Mouse (Mus musculus) lung, adult 2 months (tissue): ENCODE measurements around the gene Dnase1l3. TPM values are rescaled to one million over a fixed set of nuclear protein-coding genes. Genes with fewer than 3 reads are reported as not detected.
"Not testable (repeated sequence)": the region's sequence is repeated elsewhere in the genome, so short reads cannot be mapped to it uniquely, and the experiment has no call there.

Source experiments
- DNase-seq: peaks from one replicate; pipeline ENCODE4 v3.0.0; 2022
- H3K4me1 ChIP-seq: fragments of 200-500 bp; 2 replicates; pipeline ENCODE4 v1.6.1; 2011; ENCODE audit warnings: low read length; ENCODE audit not compliant: control insufficient read depth, insufficient read depth
- H3K4me3 ChIP-seq: fragments of 200-500 bp; replicated peaks from 2 replicates; pipeline ENCODE3; 2011; ENCODE audit warnings: low read depth, mild to moderate bottlenecking, control low read depth, low read length; ENCODE audit errors: extremely low read depth
- CTCF ChIP-seq: fragments of 200-500 bp; IDR thresholded peaks from 2 replicates; pipeline ENCODE4 v1.5.1; 2011; ENCODE audit warnings: mild to moderate bottlenecking, low read length, control low read depth; ENCODE audit not compliant: insufficient read depth
- POLR2A ChIP-seq: fragments of 200-500 bp; IDR thresholded peaks from 2 replicates; pipeline ENCODE4 v1.6.1; 2011; ENCODE audit warnings: low read depth, mild to moderate bottlenecking, control low read depth, low read length, borderline replicate concordance; ENCODE audit errors: extremely low read depth
- WGBS: fragments of 180-500 bp; shearing (Covaris S2); methylation state at CpG from one replicate; pipeline ENCODE4 v1.1.7; 2018; 5-methylcytosine and 5-hydroxymethylcytosine counted together
- polyA plus RNA-seq: library from polyadenylated mRNA; depleted of rRNA; stranded (reverse); fragments of >200 nt; gene quantifications from 2 replicates; pipeline ENCODE4 v1.2.3, GENCODE M21; 2012

Gene Dnase1l3
- polyA plus RNA-seq, 1 experiment = 1.9 TPM

GRCm38 (mm10) chr14:8016951-8017350, 22.6 kb upstream of the Dnase1l3 start:
- WGBS = 84% methylated on average over 1 of the region's 1 CpGs
- no peak for DNase-seq
- Histone ChIP-seq H3K4me3 (no peak overlapping the region), H3K4me1 (peaks cover 4% of the 10 kb centered on the region; the same call in 1 of the 2 replicates)
- no peak for TF ChIP-seq CTCF
- no peak for TF ChIP-seq POLR2A

GRCm38 (mm10) chr14:8016276-8016675, 21.9 kb upstream of the Dnase1l3 start:
- no peak for DNase-seq
- 61% methylated on average over 6 of the region's 6 CpGs for WGBS
- TF ChIP-seq POLR2A (no peak), CTCF (no peak)
- Histone ChIP-seq H3K4me1 (peaks cover 4% of the 10 kb centered on the region; the same call in 1 of the 2 replicates), H3K4me3 (no peak overlapping the region)

- no peak for DNase-seq
- peaks cover 4% of the 10 kb centered on the region; the same call in 1 of the 2 replicates for H3K4me1 ChIP-seq
- 94% methylated on average over 6 of the region's 6 CpGs for WGBS
- H3K4me3 ChIP-seq = no peak overlapping the region
- TF ChIP-seq CTCF (no peak), POLR2A (no peak)
These were observed 21.4 kb upstream of the Dnase1l3 start for GRCm38 (mm10) chr14:8015756-8016155.

- H3K4me3 ChIP-seq = no peak overlapping the region
- H3K4me1 ChIP-seq = peaks cover 4% of the 10 kb centered on the region; the same call in 1 of the 2 replicates
- DNase-seq = no peak
- WGBS = 83% methylated on average over 6 of the region's 6 CpGs
- no peak for TF ChIP-seq POLR2A
- TF ChIP-seq CTCF = no peak
These were observed 17.6 kb upstream of the Dnase1l3 start for GRCm38 (mm10) chr14:8011938-8012337.

GRCm38 (mm10) chr14:8011297-8011696, 16.9 kb upstream of the Dnase1l3 start:
- no peak for TF ChIP-seq POLR2A
- TF ChIP-seq CTCF = no peak
- DNase-seq = no peak
- WGBS = 79% methylated on average over 2 of the region's 2 CpGs
- Histone ChIP-seq H3K4me3 (no peak overlapping the region), H3K4me1 (peaks cover 4% of the 10 kb centered on the region; the same call in 1 of the 2 replicates)

GRCm38 (mm10) chr14:8007923-8008322, 13.6 kb upstream of the Dnase1l3 start:
- no peak overlapping the region for H3K4me3 ChIP-seq
- no peak for TF ChIP-seq POLR2A
- TF ChIP-seq CTCF = no peak
- whole genome bisulfite sequencing = 87% methylated on average over 10 of the region's 10 CpGs
- H3K4me1 ChIP-seq = peaks cover 2% of the 10 kb centered on the region; the same call in 1 of the 2 replicates
- no peak for DNase-seq

- DNase-seq = no peak
- Histone ChIP-seq H3K4me1 (no peaks in the 10 kb centered on the region), H3K4me3 (no peak overlapping the region)
- TF ChIP-seq CTCF = no peak
- no peak for TF ChIP-seq POLR2A
- 74% methylated on average over 2 of the region's 2 CpGs for WGBS
These were observed 13.1 kb upstream of the Dnase1l3 start for GRCm38 (mm10) chr14:8007486-8007885.

- TF ChIP-seq POLR2A (no peak), CTCF (no peak)
- no peaks in the 10 kb centered on the region for H3K4me1 ChIP-seq
- no peak overlapping the region for H3K4me3 ChIP-seq
- DNase-seq = no peak
These were observed 12.7 kb upstream of the Dnase1l3 start for GRCm38 (mm10) chr14:8007084-8007483.

- 70% methylated on average over 3 of the region's 3 CpGs for WGBS
- H3K4me3 ChIP-seq, DNase-seq, H3K4me1 ChIP-seq: not testable (repeated sequence)
These were observed 11.7 kb upstream of the Dnase1l3 start for GRCm38 (mm10) chr14:8006061-8006460.

GRCm38 (mm10) chr14:8003727-8004670, 9.6 kb upstream of the Dnase1l3 start:
- Histone ChIP-seq H3K4me1 (no peaks in the 10 kb centered on the region), H3K4me3 (no peak overlapping the region)
- TF ChIP-seq POLR2A = no peak
- TF ChIP-seq CTCF = no peak
- no peak for DNase-seq
- 35% methylated on average over 18 of the region's 18 CpGs for WGBS
